Mouse (Mus musculus) erythroid progenitor cell, adult 5-6 weeks (primary cell): ENCODE results near the gene Defa37. TPM values are rescaled to one million over a fixed set of nuclear protein-coding genes. Genes with fewer than 3 reads are reported as not detected.
"Not testable (repeated sequence)": the region's sequence is repeated elsewhere in the genome, so short reads cannot be mapped to it uniquely, and the experiment has no call there.

Experiments used
- ATAC-seq: replicated peaks from 2 replicates; pipeline ENCODE4 v1.8.0; 2016; ENCODE audit warnings: moderate number of reproducible peaks, mild to moderate bottlenecking, moderate TSS enrichment, inconsistent platforms; ENCODE audit not compliant: poor library complexity, low FRiP score, severe bottlenecking
- total RNA-seq, 2 experiments: library from RNA; stranded (forward) in 1 of 2; stranded (reverse) in 1 of 2; fragments of 150-400 nt in 1 of 2; fragments of 186-747, 209-891 nt in 1 of 2; gene quantifications; 2 replicates each; pipeline versions ENCODE4 v1.2.3 to v1.2.4; 2015 to 2017; ENCODE audit warnings: low replicate concordance in 2 of 2

Defa37 gene
- not detected in 2 replicates for total RNA-seq (2015; ENCODE audit: low replicate concordance)
- not detected in 2 replicates for total RNA-seq (2017; ENCODE audit: low replicate concordance)

DNA sequence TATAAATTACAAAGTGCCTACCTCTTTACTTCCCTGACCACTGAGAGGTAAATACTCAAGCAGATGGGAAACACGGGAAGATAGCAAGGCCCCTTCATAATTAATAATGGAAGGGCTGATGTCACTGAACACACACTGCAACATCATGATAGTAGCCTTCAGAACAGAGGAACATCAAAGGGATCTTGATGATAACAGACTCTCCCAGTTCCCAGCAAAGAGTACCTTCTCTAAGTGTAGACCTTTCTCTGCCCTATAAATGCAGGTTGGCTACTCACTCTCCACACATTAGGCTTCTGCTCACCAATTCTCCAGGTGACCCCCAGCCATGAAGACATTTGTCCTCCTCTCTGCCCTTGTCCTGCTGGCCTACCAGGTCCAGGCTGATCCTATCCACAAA, at the start of gene Defa37:
Gene Defa37, plus strand, starts transcription at position 301 of the 400 bp plus-strand sequence.
- ATAC-seq: not testable (repeated sequence)

DNA sequence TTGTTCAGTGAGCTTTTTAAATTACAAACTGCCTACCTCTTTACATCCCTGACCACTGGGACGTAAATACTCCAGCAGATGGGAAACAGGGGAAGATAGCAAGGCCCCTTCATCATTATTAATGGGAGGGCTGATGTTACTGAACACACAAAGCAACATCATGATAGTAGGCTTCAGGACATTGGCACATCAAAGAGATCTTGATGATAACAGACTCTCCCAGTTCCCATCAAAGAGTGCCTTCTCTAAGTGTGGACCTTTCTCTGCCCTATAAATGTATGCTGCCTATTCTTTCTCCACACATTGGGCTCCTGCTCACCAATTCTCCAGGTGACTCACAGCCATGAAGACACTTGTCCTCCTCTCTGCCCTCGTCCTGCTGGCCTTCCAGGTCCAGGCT, 36.5 kb upstream of the Defa37 start, which contains the start of gene Defa32:
Gene Defa32, plus strand, starts transcription at position 301 of the 400 bp plus-strand sequence.
- ATAC-seq: not testable (repeated sequence)

DNA sequence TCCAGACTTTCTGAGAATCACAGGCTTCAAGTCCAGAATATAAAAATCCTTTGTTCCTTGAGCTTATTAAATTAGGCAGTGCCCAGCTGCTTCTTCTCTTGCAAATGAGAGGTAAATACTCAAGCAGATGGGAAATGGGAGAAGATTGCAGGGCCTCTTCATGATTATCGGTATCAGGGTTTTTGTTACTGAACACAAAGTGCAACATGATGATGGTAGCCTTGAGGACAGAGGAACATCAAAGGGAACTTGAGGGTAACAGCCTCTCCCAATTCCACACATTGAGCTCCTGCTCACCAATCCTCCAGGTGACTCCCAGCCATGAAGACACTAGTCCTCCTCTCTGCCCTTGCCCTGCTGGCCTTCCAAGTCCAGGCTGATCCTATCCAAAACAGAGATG, 17.5 kb downstream of the Defa37 start, which contains the start of gene Defa28:
Gene Defa28, plus strand, starts transcription at position 301 of the 400 bp plus-strand sequence.
- not testable (repeated sequence) for ATAC-seq

DNA sequence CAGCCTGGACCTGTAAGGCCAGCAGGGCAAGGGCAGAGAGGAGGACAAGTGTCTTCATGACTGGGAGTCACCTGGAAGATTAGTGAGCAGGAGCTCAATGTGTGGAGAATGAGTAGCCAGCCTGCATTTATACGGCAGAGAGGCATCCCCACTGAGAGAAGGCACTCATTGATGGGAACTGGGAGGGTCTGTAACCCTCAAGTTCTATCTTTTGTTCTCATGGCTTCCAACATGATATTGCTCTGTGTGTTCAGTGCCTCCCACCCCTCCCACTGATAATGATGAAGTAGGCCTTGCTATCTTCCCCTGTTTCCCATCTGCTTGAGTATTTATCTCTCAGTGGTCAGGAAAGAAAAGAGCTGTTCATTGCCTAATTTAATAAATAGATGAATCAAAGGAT, 29.2 kb downstream of the Defa37 start, which contains the start of gene Gm7861:
Gene Gm7861, minus strand, starts transcription at position 101 of the 400 bp plus-strand sequence.
- not testable (repeated sequence) for ATAC-seq

Other genes with a start within 250 kb of the Defa37 start
- gene Defa27, start 249.8 kb upstream of the Defa37 start, total RNA-seq (2015; ENCODE audit: low replicate concordance): not detected in 2 replicates
- not detected in 2 replicates for gene Defa27, start 249.8 kb upstream of the Defa37 start, total RNA-seq (2017; ENCODE audit: low replicate concordance)
- gene Defa29, start 238.4 kb upstream of the Defa37 start, total RNA-seq (2015; ENCODE audit: low replicate concordance): not detected in 2 replicates
- not detected in 2 replicates for gene Defa29, start 238.4 kb upstream of the Defa37 start, total RNA-seq (2017; ENCODE audit: low replicate concordance)
- gene Defa2, start 186.9 kb upstream of the Defa37 start, total RNA-seq (2015; ENCODE audit: low replicate concordance): not detected in 2 replicates
- gene Defa2, start 186.9 kb upstream of the Defa37 start, total RNA-seq (2017; ENCODE audit: low replicate concordance): not detected in 2 replicates
- gene Defa33, start 173.6 kb upstream of the Defa37 start, total RNA-seq (2015; ENCODE audit: low replicate concordance): not detected in 2 replicates
- not detected in 2 replicates for gene Defa33, start 173.6 kb upstream of the Defa37 start, total RNA-seq (2017; ENCODE audit: low replicate concordance)
- gene Defa36, start 138.0 kb upstream of the Defa37 start, total RNA-seq (2015; ENCODE audit: low replicate concordance): not detected in 2 replicates
- not detected in 2 replicates for gene Defa36, start 138.0 kb upstream of the Defa37 start, total RNA-seq (2017; ENCODE audit: low replicate concordance)
- gene Gm7849, start 108.8 kb upstream of the Defa37 start, total RNA-seq (2015; ENCODE audit: low replicate concordance): not detected in 2 replicates
- not detected in 2 replicates for gene Gm7849, start 108.8 kb upstream of the Defa37 start, total RNA-seq (2017; ENCODE audit: low replicate concordance)
- not detected in 2 replicates for gene Defa20, start 56.1 kb upstream of the Defa37 start, total RNA-seq (2015; ENCODE audit: low replicate concordance)
- gene Defa20, start 56.1 kb upstream of the Defa37 start, total RNA-seq (2017; ENCODE audit: low replicate concordance): not detected in 2 replicates
- gene Defa32, start 36.4 kb upstream of the Defa37 start, total RNA-seq (2015; ENCODE audit: low replicate concordance): not detected in 2 replicates
- gene Defa32, start 36.4 kb upstream of the Defa37 start, total RNA-seq (2017; ENCODE audit: low replicate concordance): not detected in 2 replicates
- not detected in 2 replicates for gene Defa28, start 17.6 kb downstream of the Defa37 start, total RNA-seq (2015; ENCODE audit: low replicate concordance)
- gene Defa28, start 17.6 kb downstream of the Defa37 start, total RNA-seq (2017; ENCODE audit: low replicate concordance): not detected in 2 replicates
- not detected in 2 replicates for gene Gm7861, start 29.1 kb downstream of the Defa37 start, total RNA-seq (2015; ENCODE audit: low replicate concordance)
- not detected in 2 replicates for gene Gm7861, start 29.1 kb downstream of the Defa37 start, total RNA-seq (2017; ENCODE audit: low replicate concordance)
- gene Defa26, start 52.8 kb downstream of the Defa37 start, total RNA-seq (2015; ENCODE audit: low replicate concordance): not detected in 2 replicates
- not detected in 2 replicates for gene Defa26, start 52.8 kb downstream of the Defa37 start, total RNA-seq (2017; ENCODE audit: low replicate concordance)
- not detected in 2 replicates for gene Defa17, start 90.4 kb downstream of the Defa37 start, total RNA-seq (2015; ENCODE audit: low replicate concordance)
- gene Defa17, start 90.4 kb downstream of the Defa37 start, total RNA-seq (2017; ENCODE audit: low replicate concordance): not detected in 2 replicates
- gene Defa34, start 100.4 kb downstream of the Defa37 start, total RNA-seq (2015; ENCODE audit: low replicate concordance): not detected in 2 replicates
- not detected in 2 replicates for gene Defa34, start 100.4 kb downstream of the Defa37 start, total RNA-seq (2017; ENCODE audit: low replicate concordance)
- gene AY761184, start 138.3 kb downstream of the Defa37 start, total RNA-seq (2015; ENCODE audit: low replicate concordance): not detected in 2 replicates
- gene AY761184, start 138.3 kb downstream of the Defa37 start, total RNA-seq (2017; ENCODE audit: low replicate concordance): not detected in 2 replicates
- gene Defa24, start 169.1 kb downstream of the Defa37 start, total RNA-seq (2015; ENCODE audit: low replicate concordance): not detected in 2 replicates
- not detected in 2 replicates for gene Defa24, start 169.1 kb downstream of the Defa37 start, total RNA-seq (2017; ENCODE audit: low replicate concordance)